Mouse (Mus musculus) heart, postnatal 4 days (tissue): ENCODE measurements at regions not wholly inside any gene's neighbourhood (a gene's known extent, or its start where the extent isn't known, plus 50 kb on each side); places are given as distances from the start of the nearest gene placed in this dataset.
A peak's percentile ranks its signal among the peaks of the same experiment; 100 is the strongest.

Experiments used
- DNase-seq: peaks from one replicate; pipeline ENCODE4 v3.0.0; 2021

- no peak for DNase-seq
Measured at GRCm38 (mm10) chr6:102977122-102977521, 404.2 kb upstream of the Cntn3 start.

GRCm38 (mm10) chr6:103023326-103023725 is 450.4 kb upstream of the Cntn3 start:
- no peak for DNase-seq

GRCm38 (mm10) chr6:103024006-103024405 is 451.1 kb upstream of the Cntn3 start:
- DNase-seq = no peak

GRCm38 (mm10) chr6:103028150-103028549 is 455.2 kb upstream of the Cntn3 start:
- no peak for DNase-seq

- DNase-seq = no peak
Measured at GRCm38 (mm10) chr6:103033418-103033817, 460.5 kb upstream of the Cntn3 start.

- DNase-seq = no peak
Measured at GRCm38 (mm10) chr6:103033919-103034318, 461.0 kb upstream of the Cntn3 start.

GRCm38 (mm10) chr6:103060591-103060990 is 449.8 kb upstream of the Chl1 start:
- no peak for DNase-seq

GRCm38 (mm10) chr6:103106189-103106588 is 404.2 kb upstream of the Chl1 start:
- DNase-seq = no peak

GRCm38 (mm10) chr6:103119537-103119936 is 390.8 kb upstream of the Chl1 start:
- DNase-seq = no peak

GRCm38 (mm10) chr6:103140851-103141250 is 369.5 kb upstream of the Chl1 start:
- no peak for DNase-seq

- no peak for DNase-seq
Measured at GRCm38 (mm10) chr6:103177851-103178250, 332.5 kb upstream of the Chl1 start.

- DNase-seq = no peak
Measured at GRCm38 (mm10) chr6:103183355-103183754, 327.0 kb upstream of the Chl1 start.

GRCm38 (mm10) chr6:103196838-103197237 is 313.5 kb upstream of the Chl1 start:
- no peak for DNase-seq

- no peak for DNase-seq
Measured at GRCm38 (mm10) chr6:103201605-103202004, 308.8 kb upstream of the Chl1 start.

GRCm38 (mm10) chr6:103209202-103209601 is 301.2 kb upstream of the Chl1 start:
- peak; percentile 12 for DNase-seq

GRCm38 (mm10) chr6:103213160-103213559 is 297.2 kb upstream of the Chl1 start:
- peak; percentile 57 for DNase-seq

- no peak for DNase-seq
Measured at GRCm38 (mm10) chr6:103236896-103237295, 273.5 kb upstream of the Chl1 start.

- no peak for DNase-seq
Measured at GRCm38 (mm10) chr6:103268984-103269383, 241.4 kb upstream of the Chl1 start.

- no peak for DNase-seq
Measured at GRCm38 (mm10) chr6:103272216-103272615, 238.2 kb upstream of the Chl1 start.

- no peak for DNase-seq
Measured at GRCm38 (mm10) chr6:103275071-103275470, 235.3 kb upstream of the Chl1 start.

GRCm38 (mm10) chr6:103275476-103275875 is 234.9 kb upstream of the Chl1 start:
- DNase-seq = peak; percentile 4

GRCm38 (mm10) chr6:103296015-103296414 is 214.4 kb upstream of the Chl1 start:
- DNase-seq = no peak

GRCm38 (mm10) chr6:103306420-103307249 is 203.8 kb upstream of the Chl1 start:
- no peak for DNase-seq

- no peak for DNase-seq
Measured at GRCm38 (mm10) chr6:103307250-103307580, 203.2 kb upstream of the Chl1 start.

- no peak for DNase-seq
Measured at GRCm38 (mm10) chr6:103312149-103312548, 198.2 kb upstream of the Chl1 start.
